Mouse (Mus musculus) frontal cortex, postnatal 10 days (tissue): ENCODE data around the gene Bcl2l11.
"Not testable (repeated sequence)": the region's sequence is repeated elsewhere in the genome, so short reads cannot be mapped to it uniquely, and the experiment has no call there.

Experiments used
- DNase-seq, 2 experiments: peaks; one replicate each; pipeline ENCODE4 v3.0.0; 2022; ENCODE audit warnings: low spot score in 2 of 2, mixed read lengths in 1 of 2

Bcl2l11 gene

GRCm38 (mm10) chr2:128125635-128126470 lies at the start of gene Bcl2l11:
Gene Bcl2l11, plus strand, starts transcription at chr2:128126038.
- DNase-seq = peak; percentile 88 to 90

GRCm38 (mm10) chr2:128076936-128077335 lies 48.9 kb upstream of the Bcl2l11 start:
- no peak for DNase-seq

GRCm38 (mm10) chr2:128078859-128079258 lies 47.0 kb upstream of the Bcl2l11 start:
- DNase-seq = no peak

- no peak for DNase-seq
Observed at GRCm38 (mm10) chr2:128079316-128079715, 46.5 kb upstream of the Bcl2l11 start.

- no peak for DNase-seq
Observed at GRCm38 (mm10) chr2:128083844-128084243, 42.0 kb upstream of the Bcl2l11 start.

GRCm38 (mm10) chr2:128084607-128085006 lies 41.2 kb upstream of the Bcl2l11 start:
- DNase-seq = no peak

GRCm38 (mm10) chr2:128085481-128085880 lies 40.4 kb upstream of the Bcl2l11 start:
- no peak for DNase-seq

- peak in 1 of 2 experiments; percentile 17 for DNase-seq
Observed at GRCm38 (mm10) chr2:128086301-128086886, 39.4 kb upstream of the Bcl2l11 start.

GRCm38 (mm10) chr2:128086996-128087526 lies 38.8 kb upstream of the Bcl2l11 start:
- DNase-seq = no peak

GRCm38 (mm10) chr2:128087798-128088545 lies 37.9 kb upstream of the Bcl2l11 start:
- no peak for DNase-seq

GRCm38 (mm10) chr2:128090283-128090885 lies 35.5 kb upstream of the Bcl2l11 start:
- no peak for DNase-seq

- no peak for DNase-seq
Observed at GRCm38 (mm10) chr2:128091431-128092369, 34.1 kb upstream of the Bcl2l11 start.

- no peak for DNase-seq
Observed at GRCm38 (mm10) chr2:128092451-128092850, 33.4 kb upstream of the Bcl2l11 start.

- no peak for DNase-seq
Observed at GRCm38 (mm10) chr2:128094196-128094595, 31.6 kb upstream of the Bcl2l11 start.

- no peak for DNase-seq
Observed at GRCm38 (mm10) chr2:128094602-128095001, 31.2 kb upstream of the Bcl2l11 start.

GRCm38 (mm10) chr2:128095270-128095669 lies 30.6 kb upstream of the Bcl2l11 start:
- no peak for DNase-seq

GRCm38 (mm10) chr2:128096070-128096469 lies 29.8 kb upstream of the Bcl2l11 start:
- no peak for DNase-seq

GRCm38 (mm10) chr2:128098118-128098517 lies 27.7 kb upstream of the Bcl2l11 start:
- DNase-seq = not testable (repeated sequence)

GRCm38 (mm10) chr2:128102086-128102485 lies 23.8 kb upstream of the Bcl2l11 start:
- DNase-seq = no peak

GRCm38 (mm10) chr2:128104815-128105214 lies 21.0 kb upstream of the Bcl2l11 start:
- DNase-seq = no peak

GRCm38 (mm10) chr2:128105651-128106050 lies 20.2 kb upstream of the Bcl2l11 start:
- no peak for DNase-seq
